Mouse (Mus musculus): Measurements from ENCODE around the gene Gdi2.

DNA sequence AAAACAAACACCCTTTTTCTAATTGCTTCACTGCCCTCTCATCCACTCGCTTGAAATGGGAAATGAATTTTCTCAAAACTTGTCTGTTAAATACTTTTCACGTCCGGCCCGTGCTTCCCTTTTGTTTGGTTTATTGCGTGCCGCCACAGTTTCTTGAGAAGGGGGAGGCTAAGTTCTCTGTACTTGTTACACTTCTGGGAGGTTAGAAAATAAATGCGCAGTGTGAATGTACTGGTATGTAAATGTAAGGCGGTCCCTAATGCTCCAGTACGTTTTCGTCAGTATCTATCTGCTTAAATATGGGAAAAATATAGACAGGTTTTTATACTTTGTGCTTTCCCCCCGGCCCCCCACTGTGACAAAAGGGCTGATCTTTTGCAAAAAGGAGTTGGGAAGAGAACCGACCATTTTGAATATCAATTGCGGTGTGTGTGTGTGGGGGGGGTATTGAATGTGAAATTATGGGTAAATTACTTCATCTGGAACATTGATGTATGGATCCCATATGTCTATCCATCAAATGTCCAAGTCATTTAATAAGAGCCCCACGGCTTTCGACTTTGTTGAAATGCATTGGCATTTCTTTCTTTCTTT lies 1.2 kb downstream of the Gdi2 start:
- TF ChIP-seq POLR2A (IDR thresholded peaks at IDR 0.05; ENCODE audit: insufficient read depth, low read depth, low read length): no peak
- TF ChIP-seq CTCF (IDR thresholded peaks at IDR 0.05): no peak

Measured in heart, adult 2 months (tissue).